Mouse (Mus musculus): Measurements from ENCODE around the gene Coro1c.
A peak's percentile ranks its signal among the peaks of the same experiment; 100 is the strongest.
"Not testable (repeated sequence)": the region's sequence is repeated elsewhere in the genome, so short reads cannot be mapped to it uniquely, and the experiment has no call there.

The Coro1c gene

DNA sequence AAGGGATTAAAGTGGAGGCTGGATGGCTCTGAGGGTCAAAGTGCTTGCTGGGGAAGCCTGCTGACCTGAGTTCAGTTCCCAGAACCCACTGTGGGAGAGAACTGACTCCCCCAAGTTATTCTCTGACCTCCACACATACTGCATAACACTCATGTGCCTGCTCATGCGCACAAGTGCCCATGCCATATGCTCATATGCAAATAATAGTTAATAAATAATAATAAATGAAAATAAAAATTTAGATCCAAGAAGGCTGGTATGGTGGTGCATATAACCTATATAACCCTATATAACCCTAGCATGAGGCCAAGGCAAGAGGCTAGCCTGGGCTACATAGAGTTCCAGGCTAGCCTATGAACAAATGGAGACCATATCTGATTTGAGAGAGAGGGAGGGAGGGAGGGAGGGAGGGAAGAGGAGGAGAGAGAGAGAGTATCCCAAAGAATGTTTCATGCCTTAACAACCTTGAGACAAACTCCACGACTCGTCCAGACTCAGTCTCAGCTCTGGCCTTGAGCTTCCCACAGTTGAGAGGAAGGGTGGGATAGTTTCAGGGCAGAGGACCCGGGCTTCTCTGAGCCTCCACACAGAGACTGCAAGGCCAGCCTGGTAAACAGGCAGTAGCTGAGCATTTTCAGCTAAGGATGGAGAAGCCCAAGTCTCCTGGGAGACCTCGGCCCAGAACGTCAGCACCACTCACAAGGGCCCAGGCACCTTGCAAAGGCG, 78.8 kb downstream of the Coro1c start:
- DNase-seq (ENCODE audit: low spot score): no peak

DNA sequence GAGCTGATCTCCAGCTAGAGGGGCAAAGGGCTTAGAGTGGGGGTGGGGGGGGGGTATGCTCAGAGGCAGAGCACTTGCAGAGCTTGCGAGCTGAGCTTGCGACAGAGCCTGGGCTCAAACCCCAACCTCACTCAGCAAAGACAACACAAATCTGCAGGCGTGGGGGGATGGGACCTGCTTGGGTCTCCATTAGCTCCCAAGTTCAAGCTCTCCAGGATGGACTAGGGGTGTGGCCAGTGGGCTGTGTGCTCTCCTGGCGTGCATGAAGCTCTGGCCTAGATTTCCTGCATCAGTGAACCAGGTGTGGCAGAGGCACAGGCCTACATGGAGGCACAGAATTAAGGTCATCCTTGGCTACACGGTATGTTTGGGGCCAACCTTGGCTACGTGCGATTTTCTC, 80.1 kb downstream of the Coro1c start:
- DNase-seq (ENCODE audit: low spot score): no peak

DNA sequence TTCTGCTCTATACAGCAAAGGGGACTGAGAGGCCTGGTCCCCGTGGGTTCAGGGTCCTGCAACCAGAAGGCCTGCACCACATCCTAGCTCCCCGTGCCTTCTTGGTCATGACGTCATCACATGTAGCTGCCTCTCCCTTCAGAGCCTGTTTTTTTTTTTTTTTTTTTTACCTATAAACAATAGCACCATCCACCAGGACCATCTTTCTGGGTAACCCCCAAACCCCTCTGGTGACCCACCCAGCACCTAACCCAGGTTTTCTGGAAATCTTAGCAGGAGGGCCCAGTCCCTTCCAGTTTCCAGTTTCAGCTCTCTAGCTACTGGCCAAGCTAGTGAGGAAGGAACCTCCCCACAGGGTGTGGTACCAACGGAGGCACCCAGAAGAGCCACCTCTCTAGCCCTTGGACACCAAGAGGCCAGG, 80.6 kb downstream of the Coro1c start:
- DNase-seq (ENCODE audit: low spot score): no peak

DNA sequence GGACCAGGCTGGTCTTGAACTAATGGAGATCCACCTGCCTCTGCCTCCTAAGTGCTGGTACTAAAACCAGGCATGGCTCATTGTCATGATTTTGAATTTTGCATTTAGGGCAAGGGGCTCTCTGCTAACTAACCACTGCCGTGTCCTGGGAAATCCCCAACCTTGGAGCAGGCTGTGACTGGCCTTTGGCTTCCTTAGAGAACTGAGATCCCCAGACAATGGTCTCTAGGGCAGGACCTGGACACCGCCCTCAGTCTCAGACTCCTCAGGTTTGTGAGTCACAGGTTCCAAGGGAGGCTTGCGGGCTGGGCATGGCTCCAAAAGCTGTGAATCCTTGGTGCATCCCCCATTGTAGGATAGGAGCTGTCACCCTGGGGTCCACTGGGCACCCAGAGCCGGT, 81.9 kb downstream of the Coro1c start:
- no peak for DNase-seq (ENCODE audit: low spot score)

- no peak for DNase-seq (ENCODE audit: low spot score)
Measured at GRCm38 (mm10) chr5:113825558-113825957, 83.0 kb downstream of the Coro1c start.

DNA sequence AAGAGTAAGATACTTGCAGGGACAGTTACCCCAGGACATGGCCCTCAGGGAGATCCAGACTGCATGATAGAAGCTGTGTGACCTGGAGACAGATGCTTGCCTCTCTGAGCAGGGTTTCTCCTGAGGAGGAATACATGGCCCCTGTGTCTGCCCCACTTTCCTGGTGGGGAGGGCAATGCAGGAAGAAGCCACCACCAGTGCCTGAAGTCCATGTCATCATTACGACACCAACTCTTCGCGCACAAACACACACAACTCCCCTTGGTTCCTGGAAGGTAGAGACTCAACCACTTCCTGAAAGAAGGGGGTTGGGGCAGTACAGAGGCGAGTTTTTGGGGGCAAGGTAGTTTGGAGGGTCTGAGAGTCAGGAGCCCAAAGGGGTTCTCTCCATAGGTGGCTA, 84.3 kb downstream of the Coro1c start:
- no peak for DNase-seq (ENCODE audit: low spot score)

GRCm38 (mm10) chr5:113818572-113818971, 90.0 kb downstream of the Coro1c start:
- no peak for DNase-seq (ENCODE audit: low spot score)

GRCm38 (mm10) chr5:113815638-113816152, 92.9 kb downstream of the Coro1c start:
- peak; percentile 64 for DNase-seq (ENCODE audit: low spot score)

DNA sequence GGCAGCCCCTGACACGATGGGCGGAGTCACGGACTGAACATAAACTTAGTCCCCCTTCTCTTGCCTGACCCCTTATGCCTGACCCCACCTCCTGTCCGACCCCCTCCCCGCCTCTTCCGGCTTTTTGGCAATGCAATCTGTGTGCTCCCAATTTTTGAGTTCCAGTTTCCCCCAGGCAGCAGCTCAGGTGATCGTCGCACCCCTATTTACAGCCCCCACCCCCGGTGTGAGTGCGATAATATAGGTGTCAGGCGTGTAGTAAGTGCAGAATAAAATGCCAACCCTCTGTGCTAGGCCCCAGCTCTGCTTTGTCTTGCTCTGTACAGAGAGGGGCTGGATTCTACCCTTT, 93.5 kb downstream of the Coro1c start:
- no peak for DNase-seq (ENCODE audit: low spot score)

- DNase-seq (ENCODE audit: low spot score): no peak
Measured at GRCm38 (mm10) chr5:113814111-113815040, 94.2 kb downstream of the Coro1c start.

- DNase-seq (ENCODE audit: low spot score): no peak
Measured at GRCm38 (mm10) chr5:113813608-113814007, 95.0 kb downstream of the Coro1c start.

- DNase-seq (ENCODE audit: low spot score): no peak
Measured at GRCm38 (mm10) chr5:113812638-113813037, 95.9 kb downstream of the Coro1c start.

DNA sequence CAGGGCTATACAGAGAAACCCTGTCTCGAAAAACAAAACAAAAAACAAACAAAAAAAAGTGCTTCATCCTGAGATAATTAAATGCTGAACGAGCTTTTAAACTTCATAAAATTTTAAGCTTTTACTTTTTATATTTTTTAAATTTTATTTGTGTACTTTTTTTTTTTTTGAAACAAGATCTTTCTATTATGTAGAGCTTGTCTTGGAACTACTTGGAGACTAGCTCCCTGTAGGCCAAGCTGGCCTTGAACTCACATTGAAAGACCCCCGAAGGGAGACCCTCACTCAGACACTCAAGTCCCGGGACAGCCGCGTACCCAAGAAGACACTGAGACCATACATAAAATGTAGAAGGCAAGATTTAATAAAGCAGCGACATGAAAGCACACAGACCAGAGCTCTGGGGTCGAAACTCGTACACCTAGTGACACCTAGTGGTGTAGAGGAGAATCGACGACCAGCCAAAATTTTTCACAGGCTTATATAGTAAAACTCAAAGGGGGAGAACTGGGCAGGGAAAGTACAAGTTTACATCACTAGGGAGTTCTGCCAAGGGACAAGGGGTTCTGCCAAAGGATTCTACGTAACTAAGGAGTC, 96.6 kb downstream of the Coro1c start:
- not testable (repeated sequence) for DNase-seq (ENCODE audit: low spot score)

DNA sequence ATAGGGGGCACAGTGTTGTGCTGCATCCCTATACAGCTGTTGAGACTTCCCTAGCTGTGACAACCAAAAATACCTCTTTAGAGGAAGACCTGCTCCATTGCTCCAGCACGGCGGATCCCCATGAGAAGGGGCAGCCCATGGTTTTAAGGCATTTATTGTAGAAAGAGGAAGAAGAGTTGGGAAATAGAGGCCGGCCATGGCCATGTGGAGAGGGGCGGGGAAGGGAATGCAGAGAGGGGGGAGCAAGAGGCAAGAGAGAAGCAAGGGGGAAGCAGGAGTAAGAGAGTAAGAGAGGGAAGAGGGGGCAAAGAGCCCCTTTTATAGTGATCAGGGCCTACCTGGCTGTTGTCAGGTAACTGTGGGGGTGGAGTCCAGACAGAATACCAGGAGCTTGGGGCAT, 98.4 kb downstream of the Coro1c start:
- no peak for DNase-seq (ENCODE audit: low spot score)

DNA sequence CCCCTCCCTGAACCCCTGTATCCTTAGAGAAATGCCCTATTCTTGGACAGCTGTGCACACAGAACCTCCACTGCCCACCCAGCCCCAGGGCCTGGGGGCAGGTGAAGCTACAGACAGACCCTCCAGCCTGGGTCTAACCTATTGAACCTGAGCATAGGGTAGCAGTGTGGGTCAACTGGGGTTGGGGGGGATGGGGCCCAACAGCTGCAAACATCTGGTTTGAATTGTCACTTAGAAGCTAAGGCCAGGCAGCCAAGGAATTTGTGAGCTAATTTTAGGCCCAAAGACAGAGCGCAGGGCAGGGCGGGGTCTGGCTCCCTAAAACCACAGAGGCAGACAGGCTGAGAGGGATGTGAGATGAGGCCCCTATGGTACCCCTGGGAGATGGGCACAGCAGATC, 100.4 kb downstream of the Coro1c start:
- DNase-seq (ENCODE audit: low spot score): no peak

DNA sequence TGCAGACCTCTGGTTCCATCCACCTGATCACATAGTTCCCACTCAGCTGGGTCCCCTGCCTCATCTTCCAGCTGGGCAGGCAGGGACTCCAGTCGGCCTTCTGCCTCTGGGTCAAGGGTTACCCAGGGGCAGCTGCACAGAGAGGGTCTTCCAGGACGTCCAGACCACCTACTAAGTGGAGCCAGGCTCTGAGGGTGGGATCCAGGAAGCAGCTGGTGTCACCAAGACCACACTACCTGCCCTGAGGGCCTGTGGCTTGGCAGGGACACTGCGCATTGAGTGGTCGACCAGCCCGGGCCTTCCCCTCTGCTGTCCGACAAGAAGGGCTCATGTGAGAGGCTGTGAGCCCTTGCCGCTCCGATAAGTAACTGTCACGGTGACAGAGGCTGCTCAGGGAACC, 100.8 kb downstream of the Coro1c start:
- no peak for DNase-seq (ENCODE audit: low spot score)

DNA sequence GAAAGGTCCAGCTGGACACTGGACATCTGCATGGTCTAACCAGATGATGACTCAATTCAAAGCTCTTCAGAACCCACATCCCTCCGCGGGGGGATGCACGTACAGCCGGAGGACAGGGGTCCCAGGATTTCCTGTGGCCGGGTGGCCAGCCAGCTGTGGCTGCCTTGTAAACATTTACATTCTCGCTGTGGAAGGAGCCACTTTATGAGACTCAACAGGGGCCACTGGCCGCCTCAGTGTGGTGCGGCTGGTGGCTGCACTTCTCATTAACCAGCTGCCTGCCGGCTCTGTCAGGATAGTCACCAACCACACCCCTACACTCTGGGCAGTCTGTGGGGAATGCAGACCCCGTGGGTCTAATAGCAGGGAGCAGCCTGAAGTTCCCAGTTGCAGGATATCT, 102.1 kb downstream of the Coro1c start:
- no peak for DNase-seq (ENCODE audit: low spot score)

DNA sequence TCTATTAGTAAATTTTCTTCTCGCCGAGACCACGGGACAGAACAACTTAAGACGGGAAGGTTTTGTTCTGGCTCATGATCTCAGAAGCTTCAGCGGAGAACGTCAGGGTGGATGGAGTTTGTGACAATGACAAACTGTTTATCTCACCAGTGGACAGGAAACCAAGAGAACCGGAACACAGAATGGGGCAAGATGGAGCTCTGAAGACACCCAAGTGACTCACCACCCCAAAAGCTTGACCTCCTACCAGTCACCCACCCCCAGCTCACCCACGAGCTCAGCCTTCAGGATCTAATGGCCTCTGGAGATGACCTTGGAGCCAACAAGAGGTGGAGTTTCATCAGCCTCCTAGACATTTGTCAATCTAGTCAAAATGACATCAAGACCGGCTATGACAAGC, 103.3 kb downstream of the Coro1c start:
- no peak for DNase-seq (ENCODE audit: low spot score)

DNA sequence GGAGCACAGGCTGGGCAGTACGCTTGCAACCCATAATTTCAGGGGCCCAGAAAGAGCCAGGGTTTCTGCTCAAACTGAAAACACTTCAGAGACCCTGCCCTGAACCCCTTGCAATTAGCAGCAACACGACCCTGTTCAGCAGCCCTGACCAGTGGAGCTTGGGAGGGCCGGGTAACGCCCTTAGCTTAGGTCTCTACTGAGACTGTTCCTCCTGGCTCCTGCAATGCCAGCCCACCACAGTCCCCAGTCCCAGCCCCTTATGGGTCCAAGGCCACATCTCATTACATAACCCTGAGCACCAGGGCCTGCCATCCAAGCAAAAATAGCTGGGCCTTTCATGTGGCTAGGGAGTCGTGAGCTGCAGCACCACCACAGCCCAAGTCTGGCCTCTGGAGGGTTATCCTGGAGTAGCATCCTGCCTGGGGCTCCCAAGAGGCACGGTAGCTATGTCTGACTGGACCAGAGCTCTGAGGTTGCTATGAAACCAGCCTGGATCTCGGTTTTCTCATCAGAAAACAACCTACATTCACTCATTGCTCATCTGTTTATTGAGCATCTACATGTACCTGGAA, 104.1 kb downstream of the Coro1c start:
- DNase-seq (ENCODE audit: low spot score): no peak

DNA sequence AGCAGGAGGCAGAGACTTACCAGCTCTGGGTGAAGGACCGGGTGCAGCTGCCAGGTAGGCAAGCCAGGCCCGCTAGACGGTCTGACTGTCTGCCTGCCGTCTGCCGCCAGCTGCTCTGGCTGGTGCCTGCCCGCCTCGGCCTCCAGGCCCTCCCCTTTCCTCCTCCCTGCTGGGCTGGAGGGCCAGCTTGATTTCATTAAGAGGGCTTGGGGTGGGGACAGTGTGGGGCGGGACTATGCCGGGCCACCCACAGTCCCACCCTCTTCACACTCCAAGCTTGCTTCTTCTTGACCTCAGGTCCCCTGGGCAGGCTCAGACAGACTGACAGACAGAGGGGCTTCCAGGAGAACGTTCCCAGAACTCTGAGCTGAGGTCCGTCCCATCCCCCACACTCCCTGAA, 108.3 kb downstream of the Coro1c start, which contains the start of gene Tmem119:
TSS of gene Tmem119 (minus strand) at position 237 of the 400 bp plus-strand sequence.
- peak; percentile 70 for DNase-seq (ENCODE audit: low spot score)

- no peak for DNase-seq (ENCODE audit: low spot score)
Measured at GRCm38 (mm10) chr5:113799691-113800090, 108.9 kb downstream of the Coro1c start.

DNA sequence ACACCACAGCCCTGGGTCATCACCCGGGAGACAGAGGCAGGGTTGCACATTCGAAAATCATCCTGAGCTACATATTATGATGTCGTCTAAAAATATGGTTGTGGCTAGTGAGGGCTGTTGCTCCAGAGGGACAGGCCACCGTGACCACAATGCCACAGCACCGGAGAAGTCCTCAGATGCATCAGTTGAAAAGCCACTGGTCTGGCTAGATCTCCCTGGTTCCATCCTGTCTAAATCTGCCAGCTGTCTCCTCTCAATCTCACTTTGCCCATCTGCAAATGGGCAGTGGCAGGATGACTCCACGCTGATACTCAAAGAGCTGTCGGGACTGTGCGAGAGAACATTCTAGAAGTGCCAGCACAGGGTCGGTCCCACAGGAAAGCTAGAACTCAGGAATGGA, 110.0 kb downstream of the Coro1c start:
- DNase-seq (ENCODE audit: low spot score): no peak

Data from yolk sac, embryonic 10.5 days (tissue).